23 mouse cellular contexts compared by ENCODE assay signal in the genomic region with DNA sequence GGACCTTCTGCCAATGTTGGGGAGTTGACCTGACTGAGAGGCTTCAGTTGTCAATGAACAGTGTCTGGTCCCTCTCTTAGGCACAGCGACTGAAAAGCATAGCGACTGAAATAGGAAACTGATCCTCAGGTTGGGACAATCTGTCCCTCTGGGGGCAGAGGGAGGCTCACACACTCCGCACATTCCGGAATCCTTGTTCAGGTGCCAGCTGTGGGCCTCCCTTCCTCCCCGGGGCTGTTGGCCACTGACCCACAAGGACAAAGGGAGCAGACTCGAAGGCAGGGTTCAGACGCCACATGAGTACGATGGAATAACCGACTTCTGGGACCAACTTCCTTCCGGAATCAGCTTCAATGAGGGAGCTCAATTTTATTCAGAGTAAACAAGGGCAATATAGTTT. TPM values are rescaled to one million over a fixed set of nuclear protein-coding genes. Genes with fewer than 3 reads are reported as not detected.
"Had no signal": no experiment of that assay in that cellular context is flagged by ENCODE, and none has a peak within 500 bp of the region (broad histone marks: within the 10 kb centered on the region; RNA-seq: fewer than 3 reads in every experiment).

No protein-coding gene starts in this region.

- H3K4me3 ChIP-seq: lung, embryonic 15.5 days; megakaryocyte, embryonic 14.5 days; midbrain, embryonic 13.5 days; midbrain, embryonic 15.5 days; neural tube, embryonic 12.5 days; stomach, embryonic 15.5 days had no signal

- H3K4me1 ChIP-seq: lung, embryonic 15.5 days; megakaryocyte, embryonic 14.5 days; midbrain, embryonic 13.5 days; midbrain, embryonic 15.5 days; neural tube, embryonic 12.5 days; stomach, embryonic 15.5 days had no signal

- DNase-seq: lung, adult 2 months; lung, postnatal 14 days; lung, postnatal 36 days; right cerebral cortex, postnatal 14 days; thymus, adult 2 months; thymus, postnatal 25 days; thymus, postnatal 4 days had no signal

- H3K36me3 ChIP-seq: lung, embryonic 15.5 days; midbrain, embryonic 15.5 days; neural tube, embryonic 12.5 days; stomach, embryonic 15.5 days had no signal

- H3K9me3 ChIP-seq: lung, embryonic 15.5 days; megakaryocyte, embryonic 14.5 days; midbrain, embryonic 13.5 days; midbrain, embryonic 15.5 days; neural tube, embryonic 12.5 days; stomach, embryonic 15.5 days had no signal

- H3K27me3 ChIP-seq: lung, embryonic 15.5 days; megakaryocyte, embryonic 14.5 days; midbrain, embryonic 13.5 days; midbrain, embryonic 15.5 days; neural tube, embryonic 12.5 days; stomach, embryonic 15.5 days had no signal

- H3K27ac ChIP-seq: lung, embryonic 15.5 days; macrophage; midbrain, embryonic 13.5 days; midbrain, embryonic 15.5 days; neural tube, embryonic 12.5 days; stomach, embryonic 15.5 days; stomach, postnatal 0 days had no signal

RNA-seq across cellular contexts. Expression of gene 4930579F01Rik, which starts 32.0 kb away (rescaled TPM):
- total RNA-seq: megakaryocyte progenitor cell, adult 5-6 weeks; midbrain, postnatal 0 days; monocyte, adult 5-6 weeks; neutrophil, adult 5-6 weeks had no signal
- polyA plus RNA-seq: lung, adult 2 months; lung, postnatal 0 days; macrophage; midbrain, embryonic 11.5 days; midbrain, embryonic 13.5 days; midbrain, embryonic 15.5 days; midbrain, postnatal 0 days; neural tube, embryonic 12.5 days; neural tube, embryonic 14.5 days; spleen, adult 2 months; thymus, adult 2 months had no signal

RNA-seq across cellular contexts. Expression of gene Adh7, which starts 55.9 kb away (rescaled TPM):
- total RNA-seq: megakaryocyte progenitor cell, adult 5-6 weeks; monocyte, adult 5-6 weeks; neutrophil, adult 5-6 weeks had no signal
- polyA plus RNA-seq: macrophage; neural tube, embryonic 12.5 days; spleen, adult 2 months had no signal
